Mouse (Mus musculus): ENCODE data around the gene 4930442H23Rik.
"Not testable (repeated sequence)": the region's sequence is repeated elsewhere in the genome, so short reads cannot be mapped to it uniquely, and the experiment has no call there.

4930442H23Rik gene

DNA sequence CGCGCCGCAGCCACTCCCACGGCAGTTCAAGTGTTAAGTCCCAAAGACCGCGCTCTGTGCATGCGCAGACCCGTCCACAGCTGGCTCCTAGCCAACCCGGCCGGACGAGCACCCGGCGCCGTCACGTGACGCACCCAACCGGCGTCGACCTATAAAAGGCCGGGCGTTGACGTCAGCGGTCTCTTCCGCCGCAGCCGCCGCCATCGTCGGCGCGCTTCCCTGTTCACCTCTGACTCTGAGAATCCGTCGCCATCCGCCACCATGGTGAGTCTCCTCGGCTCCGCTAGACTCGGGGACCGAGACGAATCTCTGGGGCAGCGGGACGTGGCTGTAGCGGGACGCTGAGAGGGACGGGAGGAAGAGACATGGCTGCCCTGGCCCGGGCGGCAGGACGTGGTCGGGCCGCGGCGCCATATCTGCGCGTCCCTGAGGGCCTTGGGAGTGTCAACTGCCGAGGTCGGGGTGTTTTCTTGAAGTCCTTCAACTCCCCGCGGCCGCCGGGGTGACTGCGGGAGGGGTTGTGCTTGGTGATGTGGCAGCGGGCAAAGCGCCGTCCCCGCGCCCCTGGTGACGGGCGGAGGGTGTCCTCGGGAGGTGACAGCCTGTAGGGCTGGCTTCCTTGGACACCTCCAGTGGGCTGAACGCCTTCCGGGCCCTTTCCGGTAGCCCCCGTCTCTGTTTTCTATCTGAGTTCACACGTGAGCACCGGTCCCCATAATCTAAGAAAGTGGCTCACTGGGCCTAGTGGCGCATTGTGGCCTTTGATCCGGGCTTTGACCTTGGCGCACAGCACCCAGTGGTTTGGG lies 7.0 kb downstream of the 4930442H23Rik start, which contains the start of gene Eef2:
TSS of gene Eef2 (plus strand) at position 166 of the 806 bp plus-strand sequence.
- DNase-seq: peak; percentile 99

DNA sequence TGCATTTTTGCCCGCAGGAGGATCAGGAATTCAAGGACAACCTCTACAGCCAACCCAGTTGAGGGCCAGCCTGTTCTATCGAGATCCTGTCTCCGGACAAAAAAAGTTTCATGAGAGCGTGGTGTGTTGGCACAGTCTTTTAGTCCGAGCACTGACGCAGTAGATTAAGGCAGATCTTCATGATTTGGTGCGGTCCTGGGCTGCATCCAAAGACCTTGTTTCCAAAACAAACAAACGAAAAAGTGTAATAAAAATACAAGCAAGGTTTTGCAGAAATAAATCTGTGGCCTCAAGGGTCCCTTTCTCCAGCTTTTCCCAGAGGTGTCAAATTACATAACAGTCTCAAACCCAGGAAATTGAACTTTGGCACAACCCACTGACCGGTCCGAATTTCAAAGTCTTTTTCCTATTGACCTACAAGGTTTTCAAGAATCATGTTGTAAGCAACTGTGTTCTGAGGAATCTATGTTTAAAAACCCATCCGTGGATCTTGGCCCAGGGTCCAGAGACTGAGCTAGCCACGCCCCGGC lies 7.6 kb downstream of the 4930442H23Rik start:
- DNase-seq: no peak

DNA sequence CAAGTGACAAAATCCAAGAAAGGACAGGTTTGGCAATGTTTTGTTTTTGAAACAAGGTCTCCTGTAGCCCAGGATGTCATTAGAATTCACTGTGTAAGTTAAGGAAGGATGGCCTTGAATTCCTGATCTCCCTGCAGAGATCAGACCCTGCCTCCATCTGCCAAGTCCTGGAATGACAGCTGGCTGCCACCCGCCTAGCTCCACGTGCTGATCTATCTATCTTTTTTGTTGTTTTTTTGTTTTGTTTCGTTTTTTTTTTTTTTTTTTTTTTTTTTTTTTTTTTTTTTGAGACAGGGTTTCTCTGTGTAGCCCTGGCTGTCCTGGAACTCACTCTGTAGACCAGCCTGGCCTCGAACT lies 8.3 kb downstream of the 4930442H23Rik start:
- DNase-seq: peak; percentile 67

DNA sequence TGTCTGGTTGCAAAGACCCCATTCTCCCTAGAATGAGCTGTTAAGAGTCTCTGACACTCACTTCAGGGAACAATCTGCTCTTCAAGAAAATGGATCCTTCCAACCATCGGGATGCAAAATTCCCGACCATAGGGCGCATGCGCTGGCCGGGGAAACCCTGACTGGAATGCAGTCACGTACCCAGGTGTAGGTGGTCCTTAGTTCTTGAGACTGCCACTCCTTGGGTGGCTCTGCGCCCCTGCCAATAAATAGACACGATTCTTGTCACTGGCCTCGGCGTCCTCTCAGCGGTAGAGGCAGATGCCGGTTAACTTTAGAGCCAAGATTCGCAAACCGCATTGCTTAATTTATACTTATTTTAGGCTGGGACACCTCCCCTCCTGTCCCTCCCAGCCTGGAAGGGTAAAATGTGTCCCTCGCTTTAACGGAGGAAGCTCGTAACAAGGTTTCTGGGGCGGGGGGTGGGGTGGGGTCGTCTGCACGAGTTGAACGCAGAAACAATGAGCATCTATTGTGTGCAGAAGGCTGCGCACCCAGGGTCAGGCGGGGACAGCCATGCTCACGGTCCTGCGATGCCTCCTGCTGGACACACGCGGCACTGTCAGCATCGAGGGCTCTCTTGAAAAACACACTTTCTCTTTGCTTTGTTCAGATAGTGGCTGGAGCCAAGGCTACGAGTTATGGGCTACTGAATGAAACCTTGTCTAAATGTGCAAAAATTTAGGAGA lies 8.9 kb downstream of the 4930442H23Rik start:
- peak; percentile 89 for DNase-seq

DNA sequence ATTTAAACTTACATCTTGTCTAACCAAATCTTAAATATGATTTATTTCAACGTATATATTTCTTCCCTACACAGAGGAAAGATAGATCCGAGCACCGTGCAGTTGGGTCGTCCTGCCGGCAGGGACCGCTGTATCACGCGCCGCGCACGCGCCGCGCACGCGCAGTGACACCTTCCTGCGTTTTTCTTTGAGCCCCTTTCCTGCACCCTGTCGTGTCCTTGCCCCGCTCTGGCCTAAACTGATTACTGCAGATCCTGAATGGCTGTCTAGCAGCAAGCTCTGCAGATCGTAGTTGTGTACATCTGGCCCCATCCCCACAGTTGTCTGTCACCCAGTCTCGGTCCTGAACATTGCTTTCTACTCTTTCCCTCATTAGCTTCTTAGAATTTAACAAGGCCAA lies 10.5 kb downstream of the 4930442H23Rik start:
- peak; percentile 83 for DNase-seq

DNA sequence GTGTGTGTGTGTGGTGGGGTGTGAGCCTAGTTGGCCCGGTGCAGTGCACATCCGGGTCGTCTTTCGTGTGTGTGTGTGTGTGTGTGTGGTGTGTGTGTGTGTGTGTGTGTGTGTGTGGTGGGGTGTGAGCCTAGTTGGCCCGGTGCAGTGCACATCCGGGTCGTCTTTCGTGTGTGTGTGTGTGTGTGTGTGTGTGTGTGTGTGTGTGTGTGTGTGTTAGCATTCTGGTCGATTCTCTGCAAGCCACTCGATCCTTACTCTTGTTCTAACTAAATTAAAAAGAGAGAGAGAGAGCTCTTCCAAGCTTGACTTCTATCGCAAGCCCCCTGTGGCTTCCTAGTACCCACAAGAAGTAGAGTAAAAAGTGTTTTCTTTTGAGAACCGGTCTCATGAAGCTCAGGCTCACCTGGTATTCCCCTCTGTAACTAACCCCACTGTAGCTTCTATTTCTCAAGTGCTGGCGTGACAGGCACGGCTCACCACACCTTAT lies 14.2 kb downstream of the 4930442H23Rik start:
- not testable (repeated sequence) for DNase-seq

DNA sequence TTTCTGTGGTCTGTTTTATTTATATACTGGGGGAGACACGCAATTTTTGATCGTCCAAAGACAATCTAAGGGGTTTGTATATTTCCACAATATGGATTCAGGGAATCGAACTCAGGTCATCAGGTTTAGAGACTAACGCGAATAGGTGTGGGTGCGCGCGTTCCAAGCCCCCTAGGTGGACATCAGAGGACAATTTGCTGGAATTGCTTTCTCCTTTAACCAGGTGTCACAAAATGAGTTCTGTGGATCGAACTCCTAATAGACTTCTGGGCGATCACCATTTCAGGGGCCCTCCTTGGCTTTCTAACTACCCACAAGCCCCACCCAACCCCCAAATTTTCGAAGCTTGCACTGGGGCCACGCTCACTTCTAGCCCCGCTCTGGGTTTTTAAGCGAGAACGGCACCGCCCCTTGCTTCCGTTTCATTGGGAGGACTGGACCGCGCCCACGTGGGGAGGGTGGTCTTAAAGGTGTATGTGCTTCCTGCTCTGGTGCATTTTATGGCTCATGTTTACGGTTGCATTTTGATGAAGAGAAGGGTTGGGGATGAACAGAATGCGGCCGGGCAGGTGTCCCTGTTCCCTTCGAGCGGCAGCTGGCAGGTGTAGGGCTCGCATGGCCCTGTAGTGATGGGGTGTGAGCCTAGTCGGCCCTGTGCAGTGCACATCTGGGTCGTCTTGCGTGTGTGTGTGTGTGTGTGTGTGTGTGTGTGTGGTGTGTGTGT lies 15.0 kb downstream of the 4930442H23Rik start:
- peak; percentile 82 for DNase-seq

DNA sequence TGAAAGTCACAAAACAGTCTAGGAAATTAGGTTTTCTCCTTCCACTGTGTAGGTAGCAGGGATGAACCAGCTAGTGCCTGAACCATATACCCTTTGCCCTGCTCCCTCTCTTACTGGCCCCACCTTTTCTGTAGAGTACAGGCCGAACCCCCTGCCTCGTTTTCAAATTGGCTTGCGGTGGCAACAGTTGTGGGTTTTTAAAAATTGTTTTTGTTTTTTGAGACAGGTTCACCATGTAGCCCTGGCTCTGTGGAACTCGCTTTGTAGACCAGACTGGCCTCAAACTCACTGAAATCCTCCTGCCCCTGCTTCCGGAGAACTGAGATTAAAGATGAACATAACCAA lies 15.6 kb downstream of the 4930442H23Rik start:
- no peak for DNase-seq

DNA sequence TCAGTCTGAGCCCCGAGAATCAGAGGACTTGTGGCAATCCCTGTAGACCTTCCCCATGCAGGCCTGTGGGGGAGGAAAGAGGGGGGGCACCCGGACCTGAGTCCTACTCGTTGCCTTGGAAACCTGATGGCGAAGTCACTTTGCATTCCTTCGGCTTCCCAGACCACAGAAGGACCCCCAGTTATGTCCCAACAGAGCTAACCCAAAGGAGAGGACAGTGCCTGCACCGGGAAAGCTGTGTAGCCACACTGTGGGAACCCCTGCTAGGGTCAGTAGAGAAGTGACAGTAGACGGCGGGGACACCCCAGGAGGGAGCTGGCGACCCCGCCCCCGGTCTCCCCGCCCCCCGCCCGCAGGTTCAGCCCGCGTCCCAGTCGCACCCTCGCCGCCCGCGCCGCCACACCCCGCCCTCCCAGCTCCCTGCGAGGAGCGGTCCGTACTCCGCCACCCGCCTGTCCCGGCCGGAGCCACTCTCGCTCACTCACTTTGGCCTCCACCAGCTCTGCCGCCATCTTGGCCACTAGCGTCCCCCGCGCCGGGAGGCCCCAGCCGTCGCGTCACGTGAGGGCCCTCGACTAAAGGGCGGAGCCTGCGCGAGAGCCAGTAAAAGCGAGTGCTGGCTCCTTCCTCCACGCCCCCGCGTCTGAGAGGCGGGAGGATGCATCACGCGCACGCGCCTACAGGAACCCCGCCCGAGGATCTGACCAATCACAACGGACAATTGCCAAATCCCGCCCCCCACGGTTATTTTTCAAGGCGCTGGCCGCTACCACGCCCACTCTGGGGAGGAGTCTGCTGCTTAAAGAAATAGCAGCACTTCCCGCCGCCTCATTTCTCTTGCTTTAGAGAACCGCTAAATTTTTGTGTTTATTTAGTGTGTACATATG lies 16.2 kb downstream of the 4930442H23Rik start, which contains the start of gene Pias4:
TSS of gene Pias4 (minus strand) at position 724 of the 887 bp plus-strand sequence.
- peak; percentile 100 for DNase-seq

DNA sequence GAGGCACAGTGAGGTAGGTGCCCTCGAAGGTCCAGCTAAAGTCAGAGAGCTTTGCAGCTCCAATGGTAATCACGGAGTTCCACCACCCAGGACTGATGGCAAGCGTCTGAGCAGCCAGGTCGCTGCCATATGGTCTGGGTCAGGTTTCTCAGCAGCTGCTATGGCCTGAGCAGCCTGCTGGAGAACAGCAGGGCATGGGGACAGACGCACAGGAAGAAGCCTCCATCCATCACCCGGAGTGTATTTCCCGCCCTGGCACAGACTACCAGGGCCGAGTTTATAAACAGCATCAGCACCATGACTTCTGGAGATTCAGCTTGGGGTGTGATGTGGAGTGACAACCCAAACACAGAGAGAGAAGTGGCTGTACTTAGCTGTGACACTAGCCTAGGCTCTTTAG lies 18.5 kb downstream of the 4930442H23Rik start:
- DNase-seq: peak; percentile 85

DNA sequence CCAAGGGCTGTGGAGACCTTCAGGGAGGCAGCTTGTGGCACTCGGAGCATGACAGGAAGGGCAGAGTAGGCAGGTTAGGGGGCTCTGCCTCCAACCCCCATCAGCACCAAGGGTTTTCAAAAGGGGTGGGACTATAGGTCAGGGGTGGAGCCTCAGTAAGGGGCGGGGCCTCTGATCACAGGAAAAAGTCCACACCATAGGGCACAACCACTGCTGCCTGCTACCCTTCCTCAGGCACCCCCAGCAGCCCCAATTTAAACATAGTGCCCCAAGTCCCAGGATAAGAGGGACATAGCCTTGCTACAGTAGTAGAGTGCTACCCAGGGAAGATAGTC lies 21.4 kb downstream of the 4930442H23Rik start:
- DNase-seq: no peak

DNA sequence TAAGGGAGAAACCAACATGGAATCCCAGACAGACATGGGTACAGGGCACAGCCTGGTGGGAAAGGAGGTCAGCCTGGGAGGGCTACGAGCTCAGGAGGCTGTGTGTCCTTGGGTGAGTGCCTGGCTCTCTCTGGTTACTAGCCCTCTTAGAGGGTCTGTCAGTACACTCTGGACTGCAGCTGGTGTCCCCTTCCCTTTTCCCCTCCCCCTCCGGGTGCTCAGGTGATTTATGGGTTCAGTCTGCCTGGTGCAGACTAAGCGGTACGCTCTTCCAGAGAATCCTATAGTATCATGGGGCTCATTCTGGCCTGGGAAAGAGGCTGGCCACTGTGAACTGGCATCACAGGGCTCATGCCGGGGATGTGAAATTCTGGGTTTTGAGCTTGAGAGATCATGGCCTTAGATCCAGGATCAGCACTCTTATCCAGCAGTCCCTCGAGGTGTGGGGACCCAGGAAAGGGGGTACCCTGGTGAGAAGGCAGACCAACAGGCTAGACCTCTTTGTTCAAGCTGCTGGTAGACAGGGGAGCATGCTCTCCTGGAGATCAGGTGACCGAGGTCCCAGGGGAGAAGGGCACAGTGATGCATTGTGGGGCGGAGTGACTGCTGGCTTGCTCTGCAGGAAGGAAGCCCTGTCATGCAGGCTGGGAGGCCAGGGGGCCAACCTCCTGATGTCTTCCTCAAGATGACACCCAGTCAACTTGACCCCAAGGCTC lies 21.9 kb downstream of the 4930442H23Rik start:
- DNase-seq: no peak

DNA sequence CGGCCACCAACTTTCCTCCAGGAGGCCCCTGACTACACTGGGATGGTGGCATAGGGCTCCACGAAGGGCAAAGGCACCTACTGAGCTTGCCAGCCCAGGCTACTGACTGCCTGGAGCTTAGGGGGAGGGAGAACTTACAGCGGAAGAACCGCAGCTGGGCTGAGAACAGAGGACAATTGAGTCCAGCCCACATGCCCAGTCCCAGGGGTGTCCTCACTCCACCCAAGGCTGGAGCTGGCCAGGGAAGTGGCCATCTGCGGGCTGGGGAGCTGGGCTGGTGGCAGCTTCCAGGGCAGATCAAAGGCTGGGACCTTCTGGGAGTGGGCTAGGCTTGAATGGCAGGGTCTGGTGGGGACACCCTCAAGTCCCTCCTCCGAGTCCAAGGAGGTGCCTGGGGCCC lies 28.9 kb downstream of the 4930442H23Rik start:
- no peak for DNase-seq

DNA sequence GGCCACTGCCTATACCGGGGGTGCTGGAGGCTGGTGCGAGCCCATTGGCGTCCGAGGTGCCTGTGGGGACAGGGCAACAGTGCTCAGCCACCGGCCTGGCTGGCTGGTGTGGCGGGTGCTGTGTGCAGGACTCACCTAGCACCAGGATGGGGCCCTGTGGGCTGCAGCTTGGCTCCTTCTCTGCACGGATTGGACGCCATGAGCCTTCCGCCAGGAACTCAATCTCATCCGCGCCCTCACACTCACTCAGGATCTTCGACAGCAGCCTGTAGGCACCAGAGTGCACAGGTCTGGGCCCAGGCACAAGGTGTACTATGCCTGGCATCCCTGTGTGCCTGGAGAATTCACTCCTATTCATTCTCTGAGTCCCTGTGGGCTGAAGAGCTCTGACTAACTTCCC lies 29.3 kb downstream of the 4930442H23Rik start:
- no peak for DNase-seq

DNA sequence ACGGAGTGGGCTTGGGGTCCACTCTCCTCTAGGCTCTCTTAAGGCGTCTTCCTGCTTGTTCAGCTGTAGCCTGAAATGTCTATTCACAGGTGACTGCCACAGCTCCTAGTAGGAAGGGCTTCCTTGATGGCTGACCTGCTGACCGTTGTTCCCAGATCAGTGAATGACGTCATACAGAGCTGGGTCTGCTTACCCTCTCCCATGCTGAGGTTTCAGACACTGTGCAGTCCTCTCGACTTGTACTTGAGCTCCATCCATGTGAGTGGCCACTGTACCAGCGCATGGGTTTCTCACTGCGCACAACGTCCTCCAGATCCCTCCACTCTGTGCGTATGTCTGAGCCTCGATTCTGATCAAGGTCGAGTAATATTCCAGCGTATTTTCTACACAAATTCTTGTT lies 31.0 kb downstream of the 4930442H23Rik start:
- no peak for DNase-seq

DNA sequence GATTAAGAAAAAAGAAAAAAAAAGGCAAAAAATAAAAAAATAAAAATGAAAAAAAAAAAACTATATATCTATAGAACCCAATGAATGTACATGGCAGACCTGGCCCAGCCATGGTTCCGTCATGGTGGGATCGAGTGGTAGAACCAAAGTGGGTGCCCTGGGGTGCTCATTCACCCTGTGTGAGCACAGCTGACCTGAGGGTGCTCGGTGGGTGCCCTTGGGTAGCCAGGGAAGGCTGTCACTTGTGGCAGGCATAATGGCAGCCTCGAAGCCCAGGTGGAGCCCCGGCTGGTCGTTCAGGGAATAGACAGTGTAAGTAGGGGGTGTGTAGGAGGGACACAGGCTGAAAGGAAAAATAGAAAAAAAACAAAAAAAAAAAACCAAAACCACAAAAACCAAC lies 32.4 kb downstream of the 4930442H23Rik start:
- no peak for DNase-seq

DNA sequence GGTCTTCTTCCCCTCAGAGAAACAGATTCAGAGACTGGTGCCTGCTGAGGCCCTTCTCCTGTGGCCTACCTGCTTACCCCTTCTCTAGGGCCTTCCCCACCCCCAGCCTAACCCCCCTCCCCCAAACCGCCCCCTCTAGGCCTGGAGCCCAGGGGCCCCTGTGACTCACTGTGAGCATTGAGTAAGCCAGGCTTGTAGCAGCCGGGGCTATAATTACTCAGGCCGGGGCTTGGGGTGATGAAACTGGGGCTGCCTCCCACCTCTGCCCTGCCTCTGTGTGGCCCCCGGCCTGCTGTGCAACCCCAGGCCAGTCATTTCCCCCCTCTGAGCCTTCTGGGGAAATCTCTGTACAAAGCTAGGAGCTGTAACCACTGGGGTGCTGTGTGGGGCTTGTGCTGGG lies 37.4 kb downstream of the 4930442H23Rik start:
- DNase-seq: no peak

DNA sequence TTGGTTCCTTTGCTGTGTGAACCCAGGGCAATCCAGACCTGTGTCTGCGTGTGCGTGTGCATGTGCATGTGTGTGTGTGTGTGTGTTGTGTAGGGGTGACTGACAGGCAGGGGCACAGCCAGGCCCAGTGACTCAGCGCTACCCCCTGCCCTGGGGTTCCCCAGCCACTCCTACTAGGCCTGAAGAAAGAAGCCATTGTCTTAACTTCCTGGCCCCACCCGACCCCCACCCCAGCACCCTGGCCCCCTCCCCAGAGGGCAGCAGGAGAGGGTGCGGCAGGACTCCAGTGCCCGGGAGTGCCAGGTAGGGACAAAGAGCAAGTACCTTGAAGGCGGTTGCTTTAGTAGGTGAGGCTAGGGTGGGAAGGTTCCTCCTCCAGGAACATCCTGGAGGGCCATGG lies 37.9 kb downstream of the 4930442H23Rik start:
- DNase-seq: no peak

DNA sequence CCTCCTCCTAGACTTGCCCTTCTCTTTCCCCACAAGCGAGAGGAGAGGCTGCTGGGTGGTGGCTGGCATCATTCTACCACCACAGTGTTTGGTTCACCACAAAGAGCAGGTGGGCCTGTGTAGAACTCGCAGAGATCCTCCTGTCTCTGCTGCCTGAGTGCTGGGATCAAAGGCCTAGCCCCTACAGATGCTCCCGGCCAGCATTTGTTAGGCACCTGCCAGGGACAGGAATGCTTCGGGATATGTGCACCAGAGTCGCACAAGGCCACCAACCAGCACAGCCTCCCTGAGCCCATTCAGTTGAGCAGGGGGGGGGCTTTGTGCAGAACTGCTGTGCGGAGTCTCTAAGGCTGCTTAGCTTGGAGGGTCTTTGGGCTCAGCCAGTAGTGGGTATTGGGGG lies 38.3 kb downstream of the 4930442H23Rik start:
- no peak for DNase-seq

DNA sequence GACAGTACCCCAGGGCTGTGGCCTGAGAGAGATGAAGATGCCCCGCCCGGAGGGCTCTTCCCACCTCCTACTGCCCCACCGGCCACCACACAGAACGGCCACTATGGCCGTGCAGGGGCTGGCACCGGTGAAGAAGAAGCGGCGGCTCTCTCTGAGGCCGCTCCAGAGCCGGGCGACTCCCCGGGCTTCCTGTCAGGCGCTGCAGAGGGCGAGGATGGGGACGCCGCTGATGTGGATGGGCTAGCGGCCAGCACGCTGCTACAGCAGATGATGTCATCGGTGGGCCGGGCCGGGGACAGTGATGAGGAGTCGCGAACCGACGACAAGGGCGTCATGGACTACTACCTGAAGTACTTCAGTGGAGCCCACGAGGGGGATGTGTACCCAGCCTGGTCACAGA lies 39.0 kb downstream of the 4930442H23Rik start:
- DNase-seq: peak; percentile 59

DNA sequence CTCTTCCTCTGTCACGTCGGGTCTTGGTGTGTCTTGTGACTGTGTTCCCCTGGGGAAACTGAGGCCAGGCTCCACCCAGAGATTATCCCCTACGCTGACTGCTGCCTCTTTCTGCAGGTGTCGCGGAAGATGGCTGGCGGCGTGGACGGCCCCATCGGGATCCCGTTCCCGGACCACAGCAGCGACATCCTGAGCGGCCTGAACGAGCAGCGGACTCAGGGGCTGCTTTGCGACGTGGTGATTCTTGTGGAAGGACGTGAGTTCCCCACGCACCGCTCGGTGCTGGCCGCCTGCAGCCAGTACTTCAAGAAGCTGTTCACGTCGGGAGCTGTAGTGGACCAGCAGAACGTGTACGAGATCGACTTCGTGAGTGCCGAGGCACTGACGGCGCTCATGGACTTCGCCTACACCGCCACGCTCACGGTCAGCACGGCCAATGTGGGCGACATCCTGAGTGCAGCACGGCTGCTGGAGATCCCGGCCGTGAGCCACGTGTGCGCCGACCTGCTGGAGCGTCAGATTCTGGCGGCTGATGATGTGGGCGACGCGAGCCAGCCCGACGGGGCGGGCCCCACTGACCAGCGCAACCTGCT lies 39.7 kb downstream of the 4930442H23Rik start:
- no peak for DNase-seq

Data from cerebellum, adult 11-12 months (tissue).